Mouse (Mus musculus) intestine, postnatal 0 days (tissue): ENCODE measurements around the gene Kcnn4. TPM values are rescaled to one million over a fixed set of nuclear protein-coding genes. Genes with fewer than 3 reads are reported as not detected.

Experiments
- ATAC-seq: fragments of 200-750 bp; cut with Nextera tagmentation; 2 replicates; pipeline ENCODE4 v1.8.0; 2017; ENCODE audit warnings: mild to moderate bottlenecking, moderate TSS enrichment, moderate library complexity
- H3K27ac ChIP-seq: fragments of 300-500 bp; sonication (generic); 2 replicates; pipeline ENCODE4 v1.5.1; 2014; ENCODE audit warnings: mild to moderate bottlenecking, low read depth, low read length, moderate library complexity
- H3K27me3 ChIP-seq: fragments of 300-500 bp; sonication (generic); replicated peaks from 2 replicates; pipeline ENCODE4 v1.6.1; 2014; ENCODE audit warnings: low read length, mixed read lengths; ENCODE audit not compliant: control insufficient read depth, insufficient read depth
- H3K36me3 ChIP-seq: fragments of 300-500 bp; sonication (generic); 2 replicates; pipeline ENCODE4 v1.6.1; 2014; ENCODE audit warnings: mild to moderate bottlenecking, moderate library complexity; ENCODE audit not compliant: control insufficient read depth, insufficient read depth
- H3K4me1 ChIP-seq: fragments of 300-500 bp; sonication (generic); replicated peaks from 2 replicates; pipeline ENCODE4 v1.6.1; 2014; ENCODE audit warnings: antibody characterized with exemption, low read length, mixed read lengths; ENCODE audit not compliant: control insufficient read depth, insufficient read depth
- H3K4me2 ChIP-seq: fragments of 300-500 bp; sonication (generic); replicated peaks from 2 replicates; pipeline ENCODE4 v1.6.1; 2014; ENCODE audit warnings: low read depth, mild to moderate bottlenecking, moderate library complexity
- H3K4me3 ChIP-seq: fragments of 300-500 bp; sonication (generic); 2 replicates; pipeline ENCODE4 v1.5.1; 2014; ENCODE audit warnings: low read depth, low read length
- H3K9ac ChIP-seq: fragments of 300-500 bp; sonication (generic); 2 replicates; pipeline ENCODE4 v1.6.1; 2014; ENCODE audit warnings: mild to moderate bottlenecking, low read depth, low read length
- H3K9me3 ChIP-seq: fragments of 300-500 bp; sonication (generic); 2 replicates; pipeline ENCODE4 v1.6.1; 2016; ENCODE audit warnings: mixed run types; ENCODE audit not compliant: control insufficient read depth
- CTCF ChIP-seq: sonication (generic); IDR thresholded peaks from 2 replicates; pipeline ENCODE4 v1.5.1; 2016; ENCODE audit warnings: low read depth, mild to moderate bottlenecking, control low read depth, antibody characterized with exemption, moderate library complexity
- WGBS: fragments of 180-500 bp; shearing (Covaris S2); extraction: QIAGEN DNeasy Blood & Tissue Kit; methylation state at CpG from one replicate; pipeline ENCODE4 v1.1.7; 2014; 5-methylcytosine and 5-hydroxymethylcytosine counted together
- polyA plus RNA-seq: library from polyadenylated mRNA; unstranded; fragments of >200 nt; fragmentation: Nextera tagmentation; extraction: Ambion mirVana; gene quantifications from 2 replicates; pipeline ENCODE4 v1.2.1, GENCODE M21; 2015

The Kcnn4 gene
- polyA plus RNA-seq, 1 experiment from 2014 or later: 3.2 TPM

- Histone ChIP-seq H3K9ac (no peak within 1 kb of the TSS), H3K36me3 (no peaks in the 10 kb centered on the region), H3K27me3 (no peaks in the 10 kb centered on the region), H3K9me3 (no peaks in the 10 kb centered on the region), H3K4me1 (no peaks in the 10 kb centered on the region), H3K27ac (no peak within 1 kb of the TSS), H3K4me2 (no peak within 1 kb of the TSS), H3K4me3 (no peak within 1 kb of the TSS)
- TF ChIP-seq CTCF: no peak
- 37% methylated on average over 6 of the region's 6 CpGs for WGBS
- ATAC-seq: no peak
These were observed 21.2 kb upstream of the Kcnn4 start, which contains the start of gene Lypd5 for GRCm38 (mm10) chr7:24348896-24349295. Lypd5 (plus strand) TSS chr7:24349196.

- H3K27me3 ChIP-seq: no peaks in the 10 kb centered on the region
- no peak overlapping the region for H3K4me2 ChIP-seq
- H3K9ac ChIP-seq: no peak overlapping the region
- no peak for ATAC-seq
- H3K4me1 ChIP-seq: no peaks in the 10 kb centered on the region
- no peak overlapping the region for H3K4me3 ChIP-seq
- H3K9me3 ChIP-seq: no peaks in the 10 kb centered on the region
- H3K27ac ChIP-seq: no peak overlapping the region
- no peaks in the 10 kb centered on the region for H3K36me3 ChIP-seq
- 76% methylated on average over 6 of the region's 6 CpGs for WGBS
- TF ChIP-seq CTCF: no peak
These were observed 14.4 kb upstream of the Kcnn4 start for GRCm38 (mm10) chr7:24355646-24356045.

- Histone ChIP-seq H3K4me3 (no peak overlapping the region), H3K27me3 (no peaks in the 10 kb centered on the region), H3K27ac (no peak overlapping the region), H3K4me1 (no peaks in the 10 kb centered on the region), H3K9ac (no peak overlapping the region), H3K9me3 (no peaks in the 10 kb centered on the region), H3K36me3 (no peaks in the 10 kb centered on the region), H3K4me2 (no peak overlapping the region)
- ATAC-seq: no peak
- WGBS: 73% methylated on average over 10 of the region's 10 CpGs
- TF ChIP-seq CTCF: no peak
These were observed 14.0 kb upstream of the Kcnn4 start for GRCm38 (mm10) chr7:24356081-24356480.

GRCm38 (mm10) chr7:24357899-24358298 is 12.2 kb upstream of the Kcnn4 start:
- Histone ChIP-seq H3K27ac (no peak overlapping the region), H3K9me3 (no peaks in the 10 kb centered on the region), H3K4me3 (no peak overlapping the region), H3K4me1 (no peaks in the 10 kb centered on the region), H3K36me3 (no peaks in the 10 kb centered on the region), H3K9ac (no peak overlapping the region), H3K4me2 (no peak overlapping the region), H3K27me3 (no peaks in the 10 kb centered on the region)
- no peak for ATAC-seq
- 48% methylated on average over 4 of the region's 4 CpGs for WGBS
- TF ChIP-seq CTCF: peak; percentile 62

GRCm38 (mm10) chr7:24359269-24359668 is 10.8 kb upstream of the Kcnn4 start:
- no peak for TF ChIP-seq CTCF
- Histone ChIP-seq H3K9ac (no peak overlapping the region), H3K4me3 (no peak overlapping the region), H3K27me3 (0 out of 2 replicates have a peak, but pooled peaks cover 3% of the 10 kb centered on the region), H3K27ac (no peak overlapping the region), H3K9me3 (no peaks in the 10 kb centered on the region), H3K4me2 (no peak overlapping the region), H3K36me3 (no peaks in the 10 kb centered on the region), H3K4me1 (no peaks in the 10 kb centered on the region)
- no peak for ATAC-seq
- 17% methylated on average over 9 of the region's 9 CpGs for WGBS

- H3K27me3 ChIP-seq: 0 out of 2 replicates have a peak, but pooled peaks cover 7% of the 10 kb centered on the region
- no peak overlapping the region for H3K9ac ChIP-seq
- H3K36me3 ChIP-seq: no peaks in the 10 kb centered on the region
- no peaks in the 10 kb centered on the region for H3K9me3 ChIP-seq
- no peak overlapping the region for H3K4me2 ChIP-seq
- ATAC-seq: no peak
- no peak overlapping the region for H3K27ac ChIP-seq
- TF ChIP-seq CTCF: peak; percentile 44
- no peak overlapping the region for H3K4me3 ChIP-seq
- WGBS: 64% methylated on average over 4 of the region's 4 CpGs
- no peaks in the 10 kb centered on the region for H3K4me1 ChIP-seq
These were observed 9.1 kb upstream of the Kcnn4 start for GRCm38 (mm10) chr7:24361001-24361400.

- H3K4me1 ChIP-seq: no peaks in the 10 kb centered on the region
- peak; percentile 63 for TF ChIP-seq CTCF
- H3K27ac ChIP-seq: no peak overlapping the region
- H3K27me3 ChIP-seq: 0 out of 2 replicates have a peak, but pooled peaks cover 7% of the 10 kb centered on the region
- no peak overlapping the region for H3K4me3 ChIP-seq
- 18% methylated on average over 7 of the region's 7 CpGs for WGBS
- H3K9me3 ChIP-seq: no peaks in the 10 kb centered on the region
- H3K9ac ChIP-seq: no peak overlapping the region
- H3K4me2 ChIP-seq: no peak overlapping the region
- no peaks in the 10 kb centered on the region for H3K36me3 ChIP-seq
- no peak for ATAC-seq
These were observed 6.8 kb upstream of the Kcnn4 start for GRCm38 (mm10) chr7:24363228-24363627.
